Mouse (Mus musculus) right cerebral cortex, postnatal 25 days (tissue): ENCODE data around the gene Tas1r1.
"Not testable (repeated sequence)": the region's sequence is repeated elsewhere in the genome, so short reads cannot be mapped to it uniquely, and the experiment has no call there.

Experiments
- DNase-seq: peaks from one replicate; pipeline ENCODE4 v3.0.0; 2022

The Tas1r1 gene

GRCm38 (mm10) chr4:152043171-152043570 is 4.8 kb upstream of the Tas1r1 start:
- no peak for DNase-seq

- DNase-seq: no peak
Measured at GRCm38 (mm10) chr4:152041924-152042641, 3.7 kb upstream of the Tas1r1 start.

- DNase-seq: no peak
Measured at GRCm38 (mm10) chr4:152039831-152040310, 1.5 kb upstream of the Tas1r1 start.

GRCm38 (mm10) chr4:152038985-152039830 is 840 bp upstream of the Tas1r1 start, which contains the start of gene Nol9:
TSS of gene Nol9 (plus strand) at chr4:152039321.
- DNase-seq: peak; percentile 93

GRCm38 (mm10) chr4:152036464-152036863 is 1.9 kb downstream of the Tas1r1 start:
- not testable (repeated sequence) for DNase-seq

GRCm38 (mm10) chr4:152032922-152033321 is 5.4 kb downstream of the Tas1r1 start:
- DNase-seq: no peak

GRCm38 (mm10) chr4:152029997-152030396 is 8.4 kb downstream of the Tas1r1 start:
- DNase-seq: no peak

- no peak for DNase-seq
Measured at GRCm38 (mm10) chr4:152029087-152029486, 9.3 kb downstream of the Tas1r1 start.

- DNase-seq: no peak
Measured at GRCm38 (mm10) chr4:152028456-152028855, 9.9 kb downstream of the Tas1r1 start.

GRCm38 (mm10) chr4:152027524-152027923 is 10.8 kb downstream of the Tas1r1 start, which contains the start of gene Zbtb48:
TSS of gene Zbtb48 (minus strand) at chr4:152027671.
- peak; percentile 97 for DNase-seq

- DNase-seq: no peak
Measured at GRCm38 (mm10) chr4:152026751-152027508, 11.4 kb downstream of the Tas1r1 start.

- no peak for DNase-seq
Measured at GRCm38 (mm10) chr4:152024525-152024924, 13.8 kb downstream of the Tas1r1 start.

GRCm38 (mm10) chr4:152022506-152022905 is 15.9 kb downstream of the Tas1r1 start:
- DNase-seq: no peak

GRCm38 (mm10) chr4:152021568-152022097 is 16.7 kb downstream of the Tas1r1 start:
- no peak for DNase-seq

GRCm38 (mm10) chr4:152020024-152020423 is 18.3 kb downstream of the Tas1r1 start:
- DNase-seq: no peak

- DNase-seq: no peak
Measured at GRCm38 (mm10) chr4:152019073-152019472, 19.3 kb downstream of the Tas1r1 start.

- DNase-seq: no peak
Measured at GRCm38 (mm10) chr4:152013036-152013813, 25.1 kb downstream of the Tas1r1 start.

GRCm38 (mm10) chr4:152012109-152012508 is 26.3 kb downstream of the Tas1r1 start:
- no peak for DNase-seq

GRCm38 (mm10) chr4:152011171-152011760 is 27.1 kb downstream of the Tas1r1 start:
- DNase-seq: no peak

- DNase-seq: peak; percentile 21
Measured at GRCm38 (mm10) chr4:152010707-152011134, 27.6 kb downstream of the Tas1r1 start.

- no peak for DNase-seq
Measured at GRCm38 (mm10) chr4:152010091-152010706, 28.2 kb downstream of the Tas1r1 start.
